Mouse (Mus musculus) heart, postnatal 0 days (tissue): Measurements from ENCODE around the gene Adcy6.

Experiments used
- CTCF ChIP-seq: IDR thresholded peaks from 2 replicates; pipeline ENCODE4 v1.5.1; 2016; ENCODE audit warnings: antibody characterized with exemption, control low read depth, low read depth
- EP300 ChIP-seq: IDR thresholded peaks from 2 replicates; pipeline ENCODE4 v1.6.1; 2016; ENCODE audit warnings: antibody characterized with exemption, low read depth

DNA sequence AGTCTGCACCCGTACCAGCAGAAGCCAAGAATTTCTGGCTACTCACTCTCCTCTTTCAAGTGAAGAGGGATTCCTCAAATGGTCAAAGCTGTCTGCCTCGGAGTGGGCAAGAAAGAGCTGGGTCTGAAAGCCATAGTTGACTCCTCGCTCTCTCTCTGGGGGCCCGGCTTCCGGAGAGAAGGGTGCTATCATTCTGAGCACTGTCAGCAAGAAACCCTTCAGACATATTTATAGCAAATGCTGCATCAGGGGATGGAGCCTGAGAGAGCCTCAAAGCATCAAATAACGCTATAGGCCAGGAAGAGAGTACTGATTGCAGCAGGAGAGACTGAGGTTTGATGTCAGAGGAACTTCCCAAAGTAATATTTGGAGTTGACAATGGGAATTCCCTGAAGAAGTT is 19.6 kb upstream of the Adcy6 start:
- no peak for TF ChIP-seq CTCF
- no peak for TF ChIP-seq EP300
